Mouse (Mus musculus) erythroblast, embryonic 14.5 days (primary cell): ENCODE data around the gene Gm20479. TPM values are rescaled to one million over a fixed set of nuclear protein-coding genes. Genes with fewer than 3 reads are reported as not detected.

Source experiments
- H3K27me3 ChIP-seq: 2 replicates; pipeline ENCODE4 v1.6.1; 2012; ENCODE audit warnings: inconsistent platforms; ENCODE audit not compliant: control insufficient read depth
- H3K36me3 ChIP-seq: 2 replicates; pipeline ENCODE4 v1.6.1; 2012; ENCODE audit warnings: mild to moderate bottlenecking, inconsistent platforms; ENCODE audit not compliant: control insufficient read depth
- H3K4me1 ChIP-seq: 2 replicates; pipeline ENCODE4 v1.6.1; 2012; ENCODE audit warnings: inconsistent platforms; ENCODE audit not compliant: control insufficient read depth
- H3K4me3 ChIP-seq: replicated peaks from 2 replicates; pipeline ENCODE3; 2012; ENCODE audit warnings: moderate library complexity, mild to moderate bottlenecking, inconsistent platforms
- H3K9me3 ChIP-seq: 2 replicates; pipeline ENCODE4 v1.6.1; 2012; ENCODE audit warnings: low read length, inconsistent platforms, mixed read lengths; ENCODE audit not compliant: control insufficient read depth
- GATA1 ChIP-seq: IDR thresholded peaks from 2 replicates; pipeline ENCODE4 v1.6.1; 2012; ENCODE audit warnings: low read length, inconsistent platforms, mixed read lengths
- TAL1 ChIP-seq: IDR thresholded peaks from 3 replicates; pipeline ENCODE4 v1.6.1; 2012; ENCODE audit warnings: low read length, inconsistent platforms, mixed read lengths
- polyA plus RNA-seq: library from polyadenylated mRNA; stranded (reverse); fragments of >175 nt; gene quantifications from 2 replicates; pipeline ENCODE4 v1.2.3, GENCODE M21; 2012

The Gm20479 gene
- polyA plus RNA-seq, 1 experiment, result not detected

DNA sequence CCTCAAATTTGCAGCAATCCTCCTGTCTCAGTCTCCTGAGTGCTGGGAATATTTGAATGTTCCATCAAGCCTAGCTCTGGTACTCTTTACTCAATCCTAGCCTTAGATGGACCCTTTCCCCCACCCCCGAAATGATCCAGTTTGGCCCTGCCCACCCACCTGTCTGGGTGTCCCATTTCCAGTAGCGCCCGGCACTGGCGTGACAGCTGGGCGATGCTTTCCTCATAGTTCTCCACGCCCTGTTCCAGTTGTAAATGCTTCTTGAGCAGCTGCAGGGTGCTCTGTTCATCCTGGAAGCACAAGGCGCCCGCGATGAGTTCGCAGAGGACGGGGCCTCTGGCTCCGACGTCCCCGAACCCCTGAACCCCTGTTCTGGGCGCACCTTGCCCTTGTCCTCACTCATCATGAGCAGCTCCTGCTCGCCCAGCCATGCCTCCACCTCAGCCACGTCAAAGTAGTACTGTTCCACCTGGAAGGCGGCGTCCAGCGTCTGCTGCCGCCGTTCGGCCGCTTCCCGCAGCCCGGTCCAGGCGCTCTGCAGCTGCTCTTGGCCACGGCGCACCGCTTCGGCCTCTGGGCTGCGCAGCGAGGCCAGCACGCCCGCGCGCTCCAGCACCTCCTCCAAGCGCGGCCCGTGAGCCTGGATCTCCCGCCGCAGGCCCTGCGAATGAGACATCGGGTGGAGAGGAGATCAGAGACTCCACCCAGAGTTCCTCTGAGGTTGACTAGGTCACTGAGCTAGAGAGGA, 14.7 kb upstream of the Gm20479 start:
- H3K9me3 ChIP-seq, result peaks cover 19% of the 10 kb centered on the region
- H3K27me3 ChIP-seq, result peaks cover 98% of the 10 kb centered on the region
- H3K4me1 ChIP-seq, result peaks cover 7% of the 10 kb centered on the region
- no peaks in the 10 kb centered on the region for H3K36me3 ChIP-seq
- TF ChIP-seq TAL1 (no peak), GATA1 (no peak)
- H3K4me3 ChIP-seq, result no peak overlapping the region

DNA sequence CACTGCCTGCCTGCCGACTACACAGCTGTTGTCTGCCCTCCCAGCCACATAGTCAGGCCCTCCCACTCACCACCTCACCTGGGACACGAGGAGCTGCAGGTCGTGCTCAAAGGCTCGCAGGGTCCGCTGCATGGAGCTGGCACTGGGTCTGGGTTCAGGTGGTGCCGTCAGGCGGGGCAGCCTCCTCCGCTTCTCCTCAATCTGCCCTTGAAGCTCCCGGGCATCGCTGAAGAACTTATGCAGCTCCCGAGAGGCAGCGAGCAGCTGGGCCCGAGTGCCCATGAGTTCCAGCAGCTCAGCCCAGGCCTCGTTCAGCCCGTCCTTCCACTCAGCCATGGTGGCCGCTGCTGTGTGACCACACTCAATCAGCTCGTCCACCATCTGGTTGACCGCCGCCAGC, 11.9 kb upstream of the Gm20479 start:
- Histone ChIP-seq H3K27me3 (peaks cover 100% of the 10 kb centered on the region), H3K9me3 (peaks cover 28% of the 10 kb centered on the region), H3K36me3 (no peaks in the 10 kb centered on the region), H3K4me1 (peaks cover 12% of the 10 kb centered on the region), H3K4me3 (no peak overlapping the region)
- TF ChIP-seq GATA1 (no peak), TAL1 (no peak)

DNA sequence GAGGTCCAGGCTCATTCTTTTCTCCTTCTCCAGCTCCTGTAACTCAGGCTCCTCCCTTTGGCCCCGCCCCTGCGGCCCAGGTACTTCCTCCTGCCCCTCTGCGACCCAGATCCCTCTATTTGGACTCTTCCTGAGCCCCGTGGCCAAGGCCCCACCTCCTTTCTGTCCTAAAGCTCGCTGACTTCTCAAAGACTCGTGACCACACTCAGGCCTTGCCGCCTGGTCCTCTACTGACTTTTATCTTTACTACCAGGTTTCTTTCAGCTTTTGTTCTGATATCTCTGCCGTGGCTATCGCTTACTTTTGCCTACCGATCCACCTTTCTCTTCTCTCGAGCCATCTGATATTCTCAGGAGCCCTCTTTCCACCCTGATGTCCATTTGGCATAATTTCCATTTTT, 10.8 kb upstream of the Gm20479 start:
- H3K9me3 ChIP-seq, result peaks cover 34% of the 10 kb centered on the region
- H3K36me3 ChIP-seq, result no peaks in the 10 kb centered on the region
- peaks cover 12% of the 10 kb centered on the region for H3K4me1 ChIP-seq
- H3K27me3 ChIP-seq, result peaks cover 100% of the 10 kb centered on the region
- TF ChIP-seq TAL1, result no peak
- no peak for TF ChIP-seq GATA1
- no peak overlapping the region for H3K4me3 ChIP-seq

DNA sequence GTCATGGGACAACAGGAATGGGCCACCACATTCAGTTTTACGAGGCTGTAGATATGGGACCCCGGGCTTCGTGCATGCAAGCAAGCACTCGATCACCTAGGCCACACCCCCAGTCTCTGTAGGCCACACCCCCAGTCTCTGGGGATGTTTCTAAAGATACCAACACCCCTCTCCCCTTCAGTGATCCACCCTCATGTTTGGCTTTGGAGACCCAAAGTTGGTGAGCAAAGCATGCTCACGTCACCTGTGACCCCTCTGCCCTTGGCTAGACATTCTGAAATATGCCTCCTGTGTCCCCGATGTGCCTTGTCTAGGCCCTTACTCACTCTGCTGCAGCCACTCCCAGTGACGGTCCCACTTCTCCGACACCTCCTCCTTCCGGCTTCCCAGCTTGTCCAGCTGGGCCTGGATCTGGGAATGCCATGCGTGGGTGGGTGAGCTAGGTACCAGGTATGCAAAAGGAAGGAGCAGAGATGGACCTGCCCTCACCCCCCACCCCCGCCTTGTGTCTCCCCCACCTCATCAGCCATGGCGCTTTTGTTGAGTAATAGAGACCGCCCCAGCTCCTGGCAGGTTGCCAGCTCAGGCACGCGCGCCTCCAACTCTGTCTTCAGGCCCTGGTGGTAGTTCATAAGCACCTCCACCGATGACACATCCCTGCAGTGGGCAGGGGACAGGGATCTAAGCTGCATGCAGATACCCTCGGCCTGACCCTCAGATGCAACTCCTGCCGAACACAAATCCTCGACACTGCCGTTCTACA, 9.0 kb upstream of the Gm20479 start:
- TF ChIP-seq TAL1 (no peak), GATA1 (no peak)
- no peaks in the 10 kb centered on the region for H3K36me3 ChIP-seq
- peaks cover 98% of the 10 kb centered on the region for H3K27me3 ChIP-seq
- H3K9me3 ChIP-seq, result peaks cover 28% of the 10 kb centered on the region
- no peak overlapping the region for H3K4me3 ChIP-seq
- peaks cover 18% of the 10 kb centered on the region for H3K4me1 ChIP-seq

DNA sequence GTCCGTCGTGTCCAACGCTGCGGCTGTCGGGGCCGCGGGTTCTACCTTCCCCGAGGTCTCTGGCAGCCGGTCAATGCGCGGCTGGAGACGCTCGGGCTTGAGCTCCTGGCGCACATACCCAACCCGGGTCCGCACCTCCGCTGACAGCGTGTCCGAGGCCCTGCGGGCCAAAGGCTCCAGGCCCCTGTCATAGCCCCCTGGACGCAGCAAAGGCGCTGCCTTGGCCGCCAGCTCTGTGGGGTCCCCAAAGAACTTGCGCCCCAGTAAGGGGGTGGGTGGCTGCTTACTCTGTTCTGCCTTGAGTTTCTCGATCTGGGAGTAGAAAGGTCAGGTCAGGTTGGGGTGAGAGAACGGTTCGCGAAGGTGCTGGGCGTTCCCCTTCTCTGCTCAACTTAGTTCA, 7.2 kb upstream of the Gm20479 start:
- Histone ChIP-seq H3K27me3 (peaks cover 86% of the 10 kb centered on the region), H3K36me3 (no peaks in the 10 kb centered on the region), H3K9me3 (peaks cover 22% of the 10 kb centered on the region; the same call in 1 of the 2 replicates), H3K4me1 (peaks cover 25% of the 10 kb centered on the region), H3K4me3 (no peak overlapping the region)
- TF ChIP-seq TAL1 (no peak), GATA1 (no peak)

DNA sequence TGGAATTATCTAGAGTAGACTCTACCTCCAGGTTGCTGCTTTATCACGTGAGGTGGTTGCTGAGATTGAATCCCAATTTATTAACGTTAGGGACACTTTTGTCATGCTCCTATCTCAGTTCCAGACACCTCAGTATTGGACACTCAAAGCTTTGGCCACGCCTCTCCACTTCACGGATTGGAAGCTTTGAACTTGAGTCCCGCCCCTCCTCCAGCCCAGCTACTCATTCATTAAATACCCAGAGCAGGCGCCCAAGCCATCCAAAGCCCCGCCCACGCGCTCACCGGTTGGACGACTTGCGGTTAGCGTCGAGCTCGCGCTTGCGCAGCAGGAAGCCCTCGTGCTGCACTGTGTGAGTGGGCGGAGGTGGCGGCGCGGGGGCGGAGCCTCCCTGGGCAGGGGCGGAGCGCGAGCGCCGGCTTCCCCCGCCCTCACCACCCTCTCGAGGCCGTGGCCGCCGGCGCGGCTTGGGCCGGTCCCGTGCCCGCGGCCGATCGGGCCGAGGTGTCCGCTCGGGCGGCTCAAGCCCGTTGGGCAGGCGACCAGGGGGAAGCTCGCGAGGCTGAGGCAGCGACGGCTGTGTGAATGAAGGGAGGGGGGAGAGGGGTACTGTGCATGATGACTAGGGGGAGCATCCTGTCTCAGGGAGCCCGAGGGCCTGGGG, 4.2 kb upstream of the Gm20479 start:
- TF ChIP-seq GATA1 (no peak), TAL1 (no peak)
- peak overlapping the region; percentile 53 for H3K4me3 ChIP-seq
- no peaks in the 10 kb centered on the region for H3K36me3 ChIP-seq
- peaks cover 31% of the 10 kb centered on the region for H3K4me1 ChIP-seq
- H3K27me3 ChIP-seq, result peaks cover 73% of the 10 kb centered on the region
- H3K9me3 ChIP-seq, result peaks cover 22% of the 10 kb centered on the region; the same call in 1 of the 2 replicates

DNA sequence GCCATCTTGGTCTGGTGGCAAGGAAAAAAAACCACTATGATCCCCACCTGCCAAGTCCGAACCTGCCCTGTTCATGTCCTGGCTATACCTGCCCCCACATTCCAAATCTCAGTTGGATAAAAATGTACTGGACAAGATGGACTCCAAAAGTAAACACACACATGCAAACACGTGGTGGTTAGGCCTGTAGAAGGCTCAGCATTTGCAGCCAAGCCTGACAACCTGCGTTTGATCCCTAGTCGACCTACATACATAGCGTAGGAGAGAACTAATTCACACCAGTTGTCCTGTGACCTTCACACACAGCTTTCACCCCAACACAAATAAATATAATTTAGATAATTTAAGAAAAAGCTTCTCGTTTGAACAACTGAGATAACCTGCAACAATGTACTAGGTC, 3.5 kb upstream of the Gm20479 start:
- H3K4me3 ChIP-seq, result no peak overlapping the region
- no peaks in the 10 kb centered on the region for H3K36me3 ChIP-seq
- peaks cover 19% of the 10 kb centered on the region; the same call in 1 of the 2 replicates for H3K9me3 ChIP-seq
- TF ChIP-seq GATA1 (no peak), TAL1 (no peak)
- peaks cover 30% of the 10 kb centered on the region for H3K4me1 ChIP-seq
- H3K27me3 ChIP-seq, result peaks cover 68% of the 10 kb centered on the region

DNA sequence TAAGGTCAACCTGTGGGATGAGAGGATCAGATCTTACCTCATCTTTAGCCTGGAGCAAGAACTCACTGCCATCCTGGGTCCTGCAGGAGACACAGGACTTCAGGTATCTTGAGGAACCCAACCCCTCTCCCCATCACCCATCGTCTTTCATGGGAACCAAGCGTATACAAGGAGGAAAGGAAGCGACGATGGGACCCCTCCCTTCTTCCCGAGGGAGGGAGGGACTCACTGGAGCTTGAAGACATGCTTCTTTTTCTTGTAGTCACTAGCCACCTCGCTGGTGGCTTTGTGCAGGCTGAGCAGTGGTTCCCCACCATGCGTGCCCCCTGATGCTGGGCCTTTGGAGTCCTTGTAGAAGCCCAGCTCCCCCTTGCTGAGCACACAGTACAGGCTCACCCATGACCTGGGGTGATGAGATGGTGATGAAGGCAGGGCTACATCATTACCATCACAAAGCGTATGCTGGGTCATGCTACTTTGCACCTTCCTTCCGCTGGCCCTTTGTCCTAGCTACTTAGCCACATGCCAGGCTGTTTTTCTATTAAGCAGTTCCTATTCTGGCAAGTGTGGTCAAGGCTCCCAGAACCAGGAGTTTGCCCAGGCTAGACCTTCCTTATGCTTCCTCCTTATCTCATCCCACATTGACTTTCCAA, 2.6 kb upstream of the Gm20479 start:
- Histone ChIP-seq H3K4me1 (peaks cover 38% of the 10 kb centered on the region), H3K9me3 (peaks cover 17% of the 10 kb centered on the region; the same call in 1 of the 2 replicates), H3K27me3 (peaks cover 59% of the 10 kb centered on the region), H3K36me3 (no peaks in the 10 kb centered on the region), H3K4me3 (no peak overlapping the region)
- TF ChIP-seq GATA1 (no peak), TAL1 (no peak)
